Mouse (Mus musculus): ENCODE measurements around the gene Gm3173. TPM values are rescaled to one million over a fixed set of nuclear protein-coding genes. Genes with fewer than 3 reads are reported as not detected.

Gene Gm3173
- total RNA-seq (2023), result not detected in 4 replicates

DNA sequence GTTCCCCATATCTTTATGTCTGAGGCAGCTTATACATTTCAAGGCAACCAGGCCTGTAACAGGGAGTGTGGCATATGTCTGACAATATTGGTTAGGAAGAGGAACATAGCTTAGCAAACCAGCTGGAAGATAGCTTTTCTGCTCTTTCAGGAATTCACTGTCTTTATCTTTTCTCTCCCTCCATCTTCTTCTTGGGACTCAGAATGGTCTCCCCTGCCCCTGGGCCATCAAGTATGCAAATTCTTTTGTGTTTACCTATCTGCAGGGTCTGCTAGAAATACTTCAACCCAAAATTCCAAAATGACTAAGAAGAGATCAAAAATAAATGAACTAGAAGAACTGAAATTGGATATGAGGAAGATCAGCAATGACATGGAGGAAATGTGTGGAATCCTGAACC lies at the start of gene Gm3173:
Gene Gm3173, plus strand, starts transcription at position 301 of the 400 bp plus-strand sequence.

DNA sequence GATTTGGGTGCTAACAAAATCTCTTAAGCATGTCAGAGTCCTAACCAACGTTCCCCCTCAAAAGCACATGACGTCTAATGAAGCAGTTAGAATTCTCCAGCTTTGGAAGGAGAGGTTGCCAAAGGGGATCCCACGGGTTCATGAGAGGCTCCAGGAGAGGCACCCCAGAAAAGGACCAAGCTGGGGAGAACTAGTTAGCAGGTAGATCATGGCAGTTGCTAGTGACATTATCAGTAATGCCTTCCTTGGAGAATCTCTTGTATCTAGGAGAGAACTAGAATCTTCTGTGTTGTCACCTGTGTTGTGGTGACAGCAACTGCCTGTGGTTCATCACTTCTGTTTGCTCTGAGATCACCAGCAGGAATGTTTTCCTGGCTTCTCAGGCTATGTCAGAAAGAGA lies 33.6 kb upstream of the Gm3173 start, which contains the start of gene Gm3159:
Gene Gm3159, plus strand, starts transcription at position 301 of the 400 bp plus-strand sequence.

DNA sequence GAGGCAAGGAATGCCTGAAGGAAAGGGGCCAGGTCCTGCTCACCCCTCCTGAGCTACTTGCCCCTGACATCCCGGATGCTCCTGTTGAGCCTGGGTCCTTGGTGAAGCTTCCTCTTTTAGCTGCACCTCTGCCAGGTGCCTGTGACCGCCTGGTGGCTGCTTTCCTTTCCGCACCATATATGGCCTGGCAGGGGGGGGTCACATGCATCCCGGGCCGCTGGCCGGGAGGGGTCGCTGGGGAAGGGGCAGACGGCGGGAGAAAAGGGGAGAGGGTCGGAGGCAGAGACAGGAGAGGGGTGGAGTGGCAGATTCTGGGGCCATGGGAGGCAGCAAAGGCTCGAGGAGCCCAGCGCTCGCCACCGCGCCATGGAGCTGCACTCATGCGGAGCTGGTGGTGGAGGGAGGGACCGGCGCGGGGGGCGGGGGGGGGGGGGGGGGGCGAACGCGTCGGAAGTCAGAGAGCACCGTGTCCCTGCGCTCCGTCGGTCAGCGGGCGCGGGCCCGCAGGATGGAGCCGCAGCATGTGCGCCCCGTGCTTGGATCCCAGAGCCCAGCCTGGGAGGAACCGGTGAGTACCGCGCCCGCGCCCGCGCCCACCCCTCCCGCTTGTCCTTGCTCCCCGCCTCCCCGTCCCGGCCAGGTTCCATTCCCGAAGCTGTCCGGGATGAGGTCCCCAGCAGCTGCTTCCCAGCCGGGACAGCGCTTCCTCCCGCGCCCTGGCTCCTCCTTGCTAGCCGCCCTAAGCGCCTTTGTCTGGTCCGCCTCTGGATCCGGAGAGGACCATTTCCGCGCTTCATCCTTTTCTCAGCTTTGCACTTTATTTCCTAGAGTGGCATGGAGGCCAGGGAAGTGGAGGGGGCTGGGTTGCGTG lies 15.6 kb upstream of the Gm3173 start, which contains the start of gene Gm3164:
Gene Gm3164, plus strand, starts transcription at position 484 of the 871 bp plus-strand sequence.

GRCm38 (mm10) chr14:4481445-4481844 lies 50.7 kb downstream of the Gm3173 start, which contains the start of gene Gm3182:
TSS of gene Gm3182 (plus strand) at chr14:4481745.

DNA sequence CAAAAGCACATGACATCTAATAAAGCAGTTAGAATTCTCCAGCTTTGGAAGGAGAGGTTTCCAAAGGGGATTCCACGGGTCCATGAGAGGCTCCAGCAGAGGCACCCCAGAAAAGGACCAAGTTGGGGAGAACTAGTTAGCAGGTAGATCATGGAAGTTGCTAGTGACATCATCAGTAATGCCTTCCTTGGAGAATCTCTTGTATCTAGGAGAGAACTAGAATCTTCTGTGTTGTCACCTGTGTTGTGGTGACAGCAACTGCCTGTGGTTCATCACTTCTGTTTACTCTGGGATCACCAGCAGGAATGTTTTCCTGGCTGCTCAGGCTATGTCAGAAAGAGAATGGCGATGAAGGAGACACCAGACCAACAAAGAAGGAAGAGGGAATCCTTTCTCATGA lies 124.3 kb downstream of the Gm3173 start, which contains the start of gene Gm3047:
Gene Gm3047, plus strand, starts transcription at position 301 of the 400 bp plus-strand sequence.

Other genes with a start within 250 kb of the Gm3173 start
- gene Gm2974, start 248.4 kb upstream of the Gm3173 start, total RNA-seq (2023), result not detected in 4 replicates
- gene Gm3138, start 181.4 kb upstream of the Gm3173 start, total RNA-seq (2023), result not detected in 4 replicates
- not detected in 4 replicates for gene Gm3149, start 113.7 kb upstream of the Gm3173 start, total RNA-seq (2023)
- not detected in 4 replicates for gene 2610042L04Rik, start 96.2 kb upstream of the Gm3173 start, total RNA-seq (2023)
- not detected in 4 replicates for gene Gm3159, start 33.5 kb upstream of the Gm3173 start, total RNA-seq (2023)
- not detected in 4 replicates for gene Gm3164, start 15.5 kb upstream of the Gm3173 start, total RNA-seq (2023)
- gene Gm3182, start 50.8 kb downstream of the Gm3173 start, total RNA-seq (2023), result not detected in 4 replicates
- not detected in 4 replicates for gene Gm3047, start 124.4 kb downstream of the Gm3173 start, total RNA-seq (2023)
- gene Gm8159, start 201.4 kb downstream of the Gm3173 start, total RNA-seq (2023), result not detected in 4 replicates
- gene Gm3239, start 233.2 kb downstream of the Gm3173 start, total RNA-seq (2023), result not detected in 4 replicates

All from B cell, adult 62 days (primary cell).